Mouse (Mus musculus) bone marrow, adult 2 months (tissue): Measurements from ENCODE around the gene Capns1.

Source experiments
- CTCF ChIP-seq: fragments of 200-500 bp; IDR thresholded peaks from 2 replicates; pipeline ENCODE4 v1.5.1; 2011; ENCODE audit warnings: low read length, control low read depth; ENCODE audit not compliant: control insufficient read depth, insufficient read depth
- POLR2A ChIP-seq: fragments of 200-500 bp; IDR thresholded peaks from 2 replicates; pipeline ENCODE4 v1.6.1; 2011; ENCODE audit warnings: low read depth, mild to moderate bottlenecking, control low read depth, low read length, borderline replicate concordance; ENCODE audit not compliant: control insufficient read depth

GRCm38 (mm10) chr7:30231328-30231668 lies 32.7 kb upstream of the Capns1 start:
- no peak for TF ChIP-seq POLR2A
- no peak for TF ChIP-seq CTCF
